Mouse (Mus musculus): ENCODE measurements at regions not wholly inside any gene's neighbourhood (a gene's known extent, or its start where the extent isn't known, plus 50 kb on each side); places are given as distances from the start of the nearest gene placed in this dataset.

DNA sequence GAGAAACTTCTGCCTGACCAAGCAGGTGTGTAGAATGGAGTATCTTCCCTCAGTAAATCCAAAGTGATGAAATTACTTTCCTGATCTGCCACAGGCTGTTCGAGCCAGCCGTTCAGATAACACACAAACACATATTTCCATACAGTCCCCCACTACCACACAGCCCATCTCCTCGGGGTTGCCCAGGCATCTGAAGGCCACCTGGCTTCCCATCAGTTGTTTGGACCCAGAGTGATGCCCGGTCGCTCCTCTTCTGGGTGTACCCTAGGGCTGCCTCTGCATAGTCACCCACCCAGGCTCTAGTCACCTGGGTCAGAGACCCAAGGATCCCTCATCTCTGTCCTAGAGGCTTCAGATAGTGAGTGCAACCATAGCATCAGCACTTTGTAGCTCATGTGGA, 107.9 kb downstream of the CK137956 start:
- Histone ChIP-seq H3K9me3 (ENCODE audit: low read length) (no peaks in the 10 kb centered on the region), H3K27ac (ENCODE audit: low read length) (no peak overlapping the region), H3K36me3 (ENCODE audit: insufficient read depth, low read length) (no peaks in the 10 kb centered on the region), H3K27me3 (ENCODE audit: insufficient read depth, low read length) (no peaks in the 10 kb centered on the region), H3K4me2 (replicated peaks; ENCODE audit: low read depth, low read length) (no peak overlapping the region), H3K9ac (replicated peaks; ENCODE audit: low read length) (no peak overlapping the region), H3K4me3 (ENCODE audit: low read length) (no peak overlapping the region), H3K4me1 (ENCODE audit: insufficient read depth, low read length) (no peaks in the 10 kb centered on the region)
- no peak for ATAC-seq (ENCODE audit: low FRiP score, low TSS enrichment)
- WGBS = 93% methylated on average over 5 of the region's 5 CpGs

DNA sequence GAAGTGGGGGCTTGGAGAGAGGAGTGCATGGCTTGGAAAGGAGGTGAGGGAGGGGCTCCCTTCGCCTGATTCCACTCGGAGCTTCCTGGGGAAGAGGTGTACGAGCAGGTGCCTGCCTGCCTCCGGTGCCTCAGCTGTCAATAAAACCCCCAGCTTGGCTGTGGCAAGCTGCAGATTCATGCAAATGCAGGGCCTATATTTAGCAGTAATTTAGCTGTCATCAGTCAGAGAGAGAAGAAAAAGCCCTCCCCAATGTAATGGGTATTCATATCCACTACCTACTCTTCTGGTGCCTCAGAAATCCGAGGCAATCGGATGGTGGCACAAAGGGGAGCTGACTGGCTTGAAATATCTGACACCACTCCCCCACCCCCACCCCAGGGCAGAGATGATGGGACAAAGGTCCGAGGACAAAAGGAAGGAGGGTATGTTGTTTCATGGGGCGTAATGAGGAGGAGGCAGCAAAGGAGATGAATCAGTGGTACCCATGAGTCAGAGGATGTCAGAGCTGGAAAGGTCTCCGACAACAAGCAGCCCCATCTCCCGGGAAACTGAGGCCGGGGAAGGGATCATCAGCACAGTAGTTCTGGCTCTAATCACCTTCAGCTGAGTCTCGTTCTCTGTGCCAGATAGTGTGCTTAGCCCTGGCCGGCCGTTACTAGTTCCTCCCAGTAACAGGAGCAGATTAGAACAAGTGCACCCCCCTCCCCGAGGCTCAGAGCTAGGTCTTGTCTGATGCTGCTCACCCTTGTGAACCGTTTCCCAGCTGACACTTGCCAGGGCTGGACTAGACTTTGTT, 109.2 kb downstream of the CK137956 start:
- no peaks in the 10 kb centered on the region for H3K27me3 ChIP-seq (ENCODE audit: insufficient read depth, low read length)
- no peak overlapping the region for H3K9ac ChIP-seq (replicated peaks; ENCODE audit: low read length)
- no peaks in the 10 kb centered on the region for H3K36me3 ChIP-seq (ENCODE audit: insufficient read depth, low read length)
- H3K4me1 ChIP-seq (ENCODE audit: insufficient read depth, low read length) = no peaks in the 10 kb centered on the region
- no peaks in the 10 kb centered on the region for H3K9me3 ChIP-seq (ENCODE audit: low read length)
- WGBS = 55% methylated on average over 16 of the region's 16 CpGs
- no peak overlapping the region for H3K4me3 ChIP-seq (ENCODE audit: low read length)
- no peak for ATAC-seq (ENCODE audit: low FRiP score, low TSS enrichment)
- H3K4me2 ChIP-seq (replicated peaks; ENCODE audit: low read depth, low read length) = no peak overlapping the region
- H3K27ac ChIP-seq (ENCODE audit: low read length) = no peak overlapping the region

DNA sequence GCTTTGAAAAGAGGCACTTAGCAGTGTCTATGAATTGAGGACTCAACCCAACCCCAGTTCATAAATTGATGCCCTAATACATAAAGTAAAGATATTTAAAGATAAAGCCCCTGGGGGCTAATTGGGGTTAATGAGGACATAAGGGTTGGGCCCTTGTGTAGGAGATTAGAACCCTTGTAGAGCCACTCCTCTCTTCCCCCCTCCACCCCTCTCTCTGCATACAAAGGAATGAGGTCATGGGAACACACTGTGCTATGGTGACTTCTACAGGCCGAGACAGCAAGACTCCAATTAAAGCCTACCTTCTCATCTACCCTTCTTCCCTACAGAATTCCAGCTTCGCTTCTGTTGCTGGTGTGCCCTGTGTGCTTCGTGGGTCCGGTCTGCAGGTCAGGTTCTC, 110.5 kb downstream of the CK137956 start:
- Histone ChIP-seq H3K27ac (ENCODE audit: low read length) (no peak overlapping the region), H3K9ac (replicated peaks; ENCODE audit: low read length) (no peak overlapping the region), H3K4me1 (ENCODE audit: insufficient read depth, low read length) (no peaks in the 10 kb centered on the region), H3K36me3 (ENCODE audit: insufficient read depth, low read length) (no peaks in the 10 kb centered on the region), H3K9me3 (ENCODE audit: low read length) (no peaks in the 10 kb centered on the region), H3K4me3 (ENCODE audit: low read length) (no peak overlapping the region), H3K27me3 (ENCODE audit: insufficient read depth, low read length) (no peaks in the 10 kb centered on the region), H3K4me2 (replicated peaks; ENCODE audit: low read depth, low read length) (no peak overlapping the region)
- no peak for ATAC-seq (ENCODE audit: low FRiP score, low TSS enrichment)
- 89% methylated on average over 4 of the region's 4 CpGs for WGBS

DNA sequence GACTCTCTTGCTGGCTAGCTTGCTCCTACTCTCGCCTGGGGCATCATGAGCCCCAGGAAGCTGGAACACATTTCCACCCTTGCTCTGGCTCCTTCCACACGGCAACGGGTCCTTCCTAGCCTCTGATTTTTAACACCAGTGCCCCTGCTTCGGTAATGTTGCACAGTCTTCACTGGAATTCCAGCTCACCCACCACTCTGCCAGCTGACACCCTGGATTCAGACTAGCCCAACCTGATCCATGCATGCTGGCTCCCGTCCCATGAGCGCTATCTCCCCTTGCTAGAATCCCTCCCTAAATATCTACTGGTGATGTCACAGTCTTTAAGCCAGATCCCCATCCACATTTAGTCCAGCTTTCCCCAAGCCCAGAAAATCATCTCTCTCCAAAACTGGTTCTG, 111.2 kb downstream of the CK137956 start:
- no peaks in the 10 kb centered on the region for H3K27me3 ChIP-seq (ENCODE audit: insufficient read depth, low read length)
- 86% methylated on average over 6 of the region's 6 CpGs for WGBS
- no peaks in the 10 kb centered on the region for H3K4me1 ChIP-seq (ENCODE audit: insufficient read depth, low read length)
- H3K36me3 ChIP-seq (ENCODE audit: insufficient read depth, low read length) = no peaks in the 10 kb centered on the region
- H3K4me2 ChIP-seq (replicated peaks; ENCODE audit: low read depth, low read length) = no peak overlapping the region
- H3K4me3 ChIP-seq (ENCODE audit: low read length) = no peak overlapping the region
- H3K9ac ChIP-seq (replicated peaks; ENCODE audit: low read length) = no peak overlapping the region
- no peak for ATAC-seq (ENCODE audit: low FRiP score, low TSS enrichment)
- no peaks in the 10 kb centered on the region for H3K9me3 ChIP-seq (ENCODE audit: low read length)
- H3K27ac ChIP-seq (ENCODE audit: low read length) = no peak overlapping the region

DNA sequence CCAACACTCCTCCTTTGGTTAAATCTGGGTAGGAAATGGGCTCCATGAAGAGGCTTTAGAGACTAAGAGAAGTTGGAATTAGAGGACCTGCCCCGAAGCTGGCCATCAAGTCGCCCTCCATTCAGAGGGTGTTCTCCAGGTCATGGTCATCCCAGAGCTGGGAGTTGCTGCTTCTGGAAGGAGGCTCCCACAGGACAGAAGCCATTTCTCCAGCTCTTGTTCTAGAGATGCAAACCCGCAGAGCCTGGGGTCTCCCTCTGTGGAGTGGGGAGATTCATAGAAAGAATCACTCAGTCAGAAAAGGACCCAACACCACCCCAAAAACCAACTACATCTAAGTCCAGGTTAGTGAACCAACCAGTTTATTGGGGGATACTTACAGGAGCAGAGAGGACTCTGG, 112.2 kb downstream of the CK137956 start:
- no peak for ATAC-seq (ENCODE audit: low FRiP score, low TSS enrichment)
- Histone ChIP-seq H3K36me3 (ENCODE audit: insufficient read depth, low read length) (no peaks in the 10 kb centered on the region), H3K4me1 (ENCODE audit: insufficient read depth, low read length) (no peaks in the 10 kb centered on the region), H3K9ac (replicated peaks; ENCODE audit: low read length) (no peak overlapping the region), H3K9me3 (ENCODE audit: low read length) (no peaks in the 10 kb centered on the region), H3K4me3 (ENCODE audit: low read length) (no peak overlapping the region), H3K27ac (ENCODE audit: low read length) (no peak overlapping the region), H3K27me3 (ENCODE audit: insufficient read depth, low read length) (no peaks in the 10 kb centered on the region), H3K4me2 (replicated peaks; ENCODE audit: low read depth, low read length) (no peak overlapping the region)
- WGBS = 92% methylated on average over 3 of the region's 3 CpGs

DNA sequence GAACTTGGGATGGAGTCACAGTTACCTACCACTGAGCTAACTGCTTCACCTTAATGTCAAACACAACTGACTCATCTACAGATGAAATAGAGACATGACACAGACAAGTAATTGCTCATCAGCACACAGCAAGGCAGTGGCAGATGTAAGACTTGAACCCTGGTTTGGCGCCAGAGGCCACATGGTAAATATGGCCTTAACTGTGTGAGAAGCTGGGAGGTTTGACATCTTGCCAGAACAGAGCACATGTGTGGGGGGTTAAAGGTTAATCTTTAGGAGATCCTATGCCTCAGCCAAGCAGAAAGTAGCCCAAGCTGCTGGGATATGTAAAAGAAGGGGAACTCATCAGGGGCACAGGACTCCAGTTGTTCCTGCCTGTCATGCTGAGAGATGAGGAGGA, 114.9 kb downstream of the CK137956 start:
- Histone ChIP-seq H3K36me3 (ENCODE audit: insufficient read depth, low read length) (no peaks in the 10 kb centered on the region), H3K9me3 (ENCODE audit: low read length) (no peaks in the 10 kb centered on the region), H3K4me2 (replicated peaks; ENCODE audit: low read depth, low read length) (no peak overlapping the region), H3K4me1 (ENCODE audit: insufficient read depth, low read length) (no peaks in the 10 kb centered on the region), H3K9ac (replicated peaks; ENCODE audit: low read length) (no peak overlapping the region), H3K4me3 (ENCODE audit: low read length) (no peak overlapping the region), H3K27me3 (ENCODE audit: insufficient read depth, low read length) (no peaks in the 10 kb centered on the region), H3K27ac (ENCODE audit: low read length) (no peak overlapping the region)
- no peak for ATAC-seq (ENCODE audit: low FRiP score, low TSS enrichment)
- 80% methylated on average over 1 of the region's 1 CpGs for WGBS

DNA sequence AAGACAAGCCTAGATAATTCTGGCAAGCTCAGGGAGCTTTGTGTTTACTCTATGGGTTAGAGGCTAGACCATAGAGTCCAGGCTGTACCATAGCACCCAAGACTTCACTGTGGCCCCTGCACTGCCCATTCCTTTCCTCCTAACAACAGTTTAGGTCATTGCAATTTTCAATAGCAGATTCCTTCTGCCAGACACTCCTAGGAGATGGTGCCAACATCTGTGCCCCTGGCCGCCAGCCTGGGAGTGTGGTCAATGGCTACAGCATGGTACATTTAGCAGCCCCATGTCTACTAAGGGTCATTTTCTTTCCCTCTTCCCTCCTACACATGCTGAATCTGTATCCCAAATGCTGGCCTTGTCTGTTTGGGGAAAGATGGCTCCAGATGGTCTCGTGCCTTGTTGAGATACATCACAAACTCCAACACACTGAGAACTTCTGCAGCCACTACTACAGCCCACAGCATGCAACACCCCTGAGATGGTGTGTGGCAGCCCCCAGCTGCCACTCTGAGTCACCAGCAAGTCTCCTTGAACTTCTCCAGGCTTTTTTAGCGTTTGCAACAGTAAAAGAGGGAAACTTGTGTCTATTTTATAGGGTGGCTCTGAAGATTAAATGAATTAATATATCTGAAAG, 115.9 kb downstream of the CK137956 start:
- ATAC-seq (ENCODE audit: low FRiP score, low TSS enrichment) = no peak
- Histone ChIP-seq H3K4me2 (replicated peaks; ENCODE audit: low read depth, low read length) (no peak overlapping the region), H3K4me3 (ENCODE audit: low read length) (no peak overlapping the region), H3K27me3 (ENCODE audit: insufficient read depth, low read length) (no peaks in the 10 kb centered on the region), H3K27ac (ENCODE audit: low read length) (no peak overlapping the region), H3K9me3 (ENCODE audit: low read length) (no peaks in the 10 kb centered on the region), H3K4me1 (ENCODE audit: insufficient read depth, low read length) (no peaks in the 10 kb centered on the region), H3K9ac (replicated peaks; ENCODE audit: low read length) (no peak overlapping the region), H3K36me3 (ENCODE audit: insufficient read depth, low read length) (no peaks in the 10 kb centered on the region)
- WGBS = 87% methylated on average over 3 of the region's 3 CpGs

DNA sequence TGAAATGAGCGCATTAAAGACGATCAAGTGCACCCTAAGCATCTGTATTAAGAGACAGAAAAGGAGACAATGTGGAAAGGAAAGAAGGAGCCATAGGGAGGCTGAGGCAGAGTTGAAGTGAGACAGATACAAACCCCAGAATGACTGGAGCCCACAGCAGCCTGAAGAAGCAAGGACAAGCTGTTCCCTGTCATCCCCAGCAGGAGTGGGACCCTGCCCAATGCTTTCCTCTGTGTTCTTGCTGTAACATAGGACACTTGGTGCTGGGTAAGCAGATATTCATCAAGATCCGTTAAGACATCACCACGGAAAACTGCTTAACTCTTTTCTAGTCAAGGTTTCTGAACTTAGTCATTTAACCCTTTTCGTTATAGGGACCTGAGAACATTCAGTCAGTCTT, 121.4 kb downstream of the CK137956 start:
- no peak for ATAC-seq (ENCODE audit: low FRiP score, low TSS enrichment)
- 76% methylated on average over 5 of the region's 5 CpGs for WGBS
- no peaks in the 10 kb centered on the region for H3K36me3 ChIP-seq (ENCODE audit: insufficient read depth, low read length)

DNA sequence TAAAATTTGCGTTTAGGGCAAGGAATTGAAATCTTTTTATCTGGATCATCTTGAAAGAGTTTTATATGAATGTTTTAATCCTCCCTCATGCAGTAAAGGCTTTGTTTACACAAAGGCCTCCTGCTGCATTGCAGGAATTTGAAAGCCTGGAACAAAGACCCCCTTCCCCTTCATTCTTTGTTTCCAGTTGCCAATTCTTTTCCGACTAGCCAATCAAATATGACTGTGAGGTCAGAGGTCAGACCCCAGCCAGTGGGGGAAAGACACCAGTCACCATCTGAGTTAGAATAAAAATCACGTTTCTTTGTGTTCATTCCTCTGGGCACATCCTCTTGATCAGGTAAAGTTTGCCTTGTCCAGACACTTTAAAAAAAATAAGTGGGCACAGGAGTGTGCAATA, 124.4 kb downstream of the CK137956 start:
- Histone ChIP-seq H3K4me1 (ENCODE audit: insufficient read depth, low read length) (no peaks in the 10 kb centered on the region), H3K27ac (ENCODE audit: low read length) (no peak overlapping the region), H3K4me2 (replicated peaks; ENCODE audit: low read depth, low read length) (no peak overlapping the region), H3K9ac (replicated peaks; ENCODE audit: low read length) (no peak overlapping the region), H3K27me3 (ENCODE audit: insufficient read depth, low read length) (no peaks in the 10 kb centered on the region), H3K36me3 (ENCODE audit: insufficient read depth, low read length) (no peaks in the 10 kb centered on the region), H3K9me3 (ENCODE audit: low read length) (no peaks in the 10 kb centered on the region), H3K4me3 (ENCODE audit: low read length) (no peak overlapping the region)
- no peak for ATAC-seq (ENCODE audit: low FRiP score, low TSS enrichment)
- 47% methylated on average over 3 of the region's 3 CpGs for WGBS

More for the DNA sequence above, 121.4 kb downstream of the CK137956 start:
- H3K27ac ChIP-seq (ENCODE audit: low read length) = no peak overlapping the region
- no peaks in the 10 kb centered on the region for H3K27me3 ChIP-seq (ENCODE audit: insufficient read depth, low read length)
- no peaks in the 10 kb centered on the region for H3K9me3 ChIP-seq (ENCODE audit: low read length)
- no peak overlapping the region for H3K9ac ChIP-seq (replicated peaks; ENCODE audit: low read length)
- H3K4me2 ChIP-seq (replicated peaks; ENCODE audit: low read depth, low read length) = no peak overlapping the region
- H3K4me3 ChIP-seq (ENCODE audit: low read length) = no peak overlapping the region
- H3K4me1 ChIP-seq (ENCODE audit: insufficient read depth, low read length) = no peaks in the 10 kb centered on the region

DNA sequence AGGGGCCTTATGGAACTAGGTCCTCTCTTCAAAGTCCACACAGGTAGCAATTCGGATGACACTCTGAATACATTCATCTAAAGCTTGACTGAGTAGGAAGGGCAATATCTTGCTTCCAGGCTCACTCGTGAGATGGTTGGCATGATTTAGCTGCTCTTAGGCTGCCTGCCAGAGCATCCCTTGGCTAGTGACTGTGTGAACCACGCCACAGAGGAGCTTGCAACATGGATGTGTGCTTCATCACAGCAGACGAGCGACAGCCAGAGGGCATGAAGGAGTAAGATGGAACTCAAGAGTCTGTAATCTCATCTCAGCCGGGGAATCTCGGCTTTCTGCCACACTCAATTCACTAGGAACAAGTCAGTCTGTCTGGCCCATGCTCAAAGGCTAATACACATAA, 127.3 kb downstream of the CK137956 start:
- H3K27me3 ChIP-seq (ENCODE audit: insufficient read depth, low read length) = no peaks in the 10 kb centered on the region
- H3K4me2 ChIP-seq (replicated peaks; ENCODE audit: low read depth, low read length) = no peak overlapping the region
- no peaks in the 10 kb centered on the region for H3K36me3 ChIP-seq (ENCODE audit: insufficient read depth, low read length)
- peaks cover 4% of the 10 kb centered on the region; the same call in 1 of the 2 replicates for H3K9me3 ChIP-seq (ENCODE audit: low read length)
- no peak overlapping the region for H3K27ac ChIP-seq (ENCODE audit: low read length)
- WGBS = 69% methylated on average over 7 of the region's 7 CpGs
- no peak overlapping the region for H3K4me3 ChIP-seq (ENCODE audit: low read length)
- no peak overlapping the region for H3K9ac ChIP-seq (replicated peaks; ENCODE audit: low read length)
- no peak for ATAC-seq (ENCODE audit: low FRiP score, low TSS enrichment)
- H3K4me1 ChIP-seq (ENCODE audit: insufficient read depth, low read length) = no peaks in the 10 kb centered on the region

Data from kidney, embryonic 16.5 days (tissue).